Mouse (Mus musculus): Measurements from ENCODE around the gene Cdk13. TPM values are rescaled to one million over a fixed set of nuclear protein-coding genes. Genes with fewer than 3 reads are reported as not detected.

The Cdk13 gene
- 10.4 TPM for polyA plus RNA-seq (2017; shearing (Covaris generic))

GRCm38 (mm10) chr13:17804909-17805613, at the start of gene Cdk13:
Cdk13 (minus strand) TSS chr13:17805097.

GRCm38 (mm10) chr13:17694911-17695699, 109.8 kb downstream of the Cdk13 start, which contains the start of the genes Mplkip and Sugct:
Mplkip (plus strand) TSS chr13:17695192.
Sugct (minus strand) TSS chr13:17695553.

Other genes with a start within 250 kb of the Cdk13 start
- gene Mplkip, start 109.9 kb downstream of the Cdk13 start, polyA plus RNA-seq (2017; shearing (Covaris generic)): 46.3 TPM
- gene Sugct, start 109.5 kb downstream of the Cdk13 start, polyA plus RNA-seq (2017; shearing (Covaris generic)): 0.99 TPM
- 9.8 TPM for gene Rala, start 139.1 kb upstream of the Cdk13 start, polyA plus RNA-seq (2017; shearing (Covaris generic))
- gene Yae1d1, start 188.3 kb upstream of the Cdk13 start, polyA plus RNA-seq (2017; shearing (Covaris generic)): 24.4 TPM

Data from inflammation-experienced regulatory T-cells, adult 16 weeks (primary cell).